Mouse (Mus musculus): ENCODE data around the gene 0610009B22Rik. TPM values are rescaled to one million over a fixed set of nuclear protein-coding genes. Genes with fewer than 3 reads are reported as not detected.

Gene 0610009B22Rik
- polyA plus RNA-seq, 1 experiment from 2014 or later, result 101 TPM

GRCm38 (mm10) chr11:51645293-51645692, 43.4 kb downstream of the 0610009B22Rik start:
- Histone ChIP-seq H3K9ac (no peak overlapping the region), H3K4me3 (no peak overlapping the region), H3K36me3 (0 out of 2 replicates have a peak, but pooled peaks cover 5% of the 10 kb centered on the region), H3K4me1 (peaks cover 32% of the 10 kb centered on the region), H3K27ac (no peak overlapping the region), H3K9me3 (no peaks in the 10 kb centered on the region), H3K27me3 (replicated peaks) (peaks cover 14% of the 10 kb centered on the region), H3K4me2 (replicated peaks) (no peak overlapping the region)
- no peak for ATAC-seq (ENCODE audit: low FRiP score, low read depth)
- 93% methylated on average over 13 of the region's 13 CpGs for WGBS

- peaks cover 21% of the 10 kb centered on the region for H3K4me1 ChIP-seq
- H3K27ac ChIP-seq, result no peak overlapping the region
- WGBS, result 75% methylated on average over 16 of the region's 16 CpGs
These were observed 44.5 kb downstream of the 0610009B22Rik start for GRCm38 (mm10) chr11:51644217-51644616.

GRCm38 (mm10) chr11:51643761-51644160, 44.9 kb downstream of the 0610009B22Rik start:
- H3K4me1 ChIP-seq, result peaks cover 16% of the 10 kb centered on the region
- no peak for ATAC-seq (ENCODE audit: low FRiP score, low read depth)
- H3K36me3 ChIP-seq, result 0 out of 2 replicates have a peak, but pooled peaks cover 5% of the 10 kb centered on the region
- H3K27ac ChIP-seq, result no peak overlapping the region
- H3K27me3 ChIP-seq (replicated peaks), result no peaks in the 10 kb centered on the region
- no peak overlapping the region for H3K4me3 ChIP-seq
- WGBS, result 73% methylated on average over 15 of the region's 15 CpGs
- H3K9ac ChIP-seq, result no peak overlapping the region
- H3K4me2 ChIP-seq (replicated peaks), result no peak overlapping the region; the same call in 1 of the 2 replicates
- H3K9me3 ChIP-seq, result no peaks in the 10 kb centered on the region

More at GRCm38 (mm10) chr11:51644217-51644616, 44.5 kb downstream of the 0610009B22Rik start:
- no peak overlapping the region for H3K4me2 ChIP-seq (replicated peaks)
- H3K4me3 ChIP-seq, result no peak overlapping the region
- H3K9ac ChIP-seq, result no peak overlapping the region
- H3K9me3 ChIP-seq, result no peaks in the 10 kb centered on the region
- ATAC-seq (ENCODE audit: low FRiP score, low read depth), result no peak
- H3K27me3 ChIP-seq (replicated peaks), result peaks cover 3% of the 10 kb centered on the region; the same call in 1 of the 2 replicates
- H3K36me3 ChIP-seq, result 0 out of 2 replicates have a peak, but pooled peaks cover 5% of the 10 kb centered on the region

- no peaks in the 10 kb centered on the region for H3K27me3 ChIP-seq (replicated peaks)
- no peaks in the 10 kb centered on the region for H3K9me3 ChIP-seq
- no peak for ATAC-seq (ENCODE audit: low FRiP score, low read depth)
- no peak overlapping the region for H3K9ac ChIP-seq
- 86% methylated on average over 9 of the region's 9 CpGs for WGBS
- H3K4me3 ChIP-seq, result no peak overlapping the region
- H3K4me2 ChIP-seq (replicated peaks), result no peak overlapping the region
- H3K27ac ChIP-seq, result no peak overlapping the region
- 0 out of 2 replicates have a peak, but pooled peaks cover 5% of the 10 kb centered on the region for H3K36me3 ChIP-seq
- peaks cover 12% of the 10 kb centered on the region for H3K4me1 ChIP-seq
These were observed 45.5 kb downstream of the 0610009B22Rik start for GRCm38 (mm10) chr11:51643202-51643601.

- H3K4me3 ChIP-seq, result no peak overlapping the region
- H3K27ac ChIP-seq, result no peak overlapping the region
- no peak overlapping the region for H3K9ac ChIP-seq
- H3K4me2 ChIP-seq (replicated peaks), result no peak overlapping the region
- H3K27me3 ChIP-seq (replicated peaks), result no peaks in the 10 kb centered on the region
- H3K4me1 ChIP-seq, result peaks cover 11% of the 10 kb centered on the region
- no peaks in the 10 kb centered on the region for H3K9me3 ChIP-seq
- 85% methylated on average over 7 of the region's 7 CpGs for WGBS
- ATAC-seq (ENCODE audit: low FRiP score, low read depth), result no peak
- 0 out of 2 replicates have a peak, but pooled peaks cover 5% of the 10 kb centered on the region for H3K36me3 ChIP-seq
These were observed 47.9 kb downstream of the 0610009B22Rik start for GRCm38 (mm10) chr11:51640748-51641147.

- Histone ChIP-seq H3K4me3 (no peak overlapping the region), H3K9me3 (no peaks in the 10 kb centered on the region), H3K4me2 (replicated peaks) (peak overlapping the region; percentile 34; the same call in 1 of the 2 replicates), H3K27me3 (replicated peaks) (no peaks in the 10 kb centered on the region), H3K4me1 (peaks cover 27% of the 10 kb centered on the region), H3K27ac (no peak overlapping the region), H3K36me3 (0 out of 2 replicates have a peak, but pooled peaks cover 3% of the 10 kb centered on the region), H3K9ac (no peak overlapping the region)
- no peak for ATAC-seq (ENCODE audit: low FRiP score, low read depth)
- 74% methylated on average over 5 of the region's 5 CpGs for WGBS
These were observed 50.2 kb downstream of the 0610009B22Rik start for GRCm38 (mm10) chr11:51638497-51638896.

- peaks cover 27% of the 10 kb centered on the region for H3K4me1 ChIP-seq
- no peak for ATAC-seq (ENCODE audit: low FRiP score, low read depth)
- H3K27ac ChIP-seq, result no peak overlapping the region
- no peaks in the 10 kb centered on the region for H3K36me3 ChIP-seq
- H3K4me3 ChIP-seq, result no peak overlapping the region
- H3K4me2 ChIP-seq (replicated peaks), result peak overlapping the region; percentile 34
- WGBS, result 5% methylated on average over 17 of the region's 17 CpGs
- no peaks in the 10 kb centered on the region for H3K9me3 ChIP-seq
- no peaks in the 10 kb centered on the region for H3K27me3 ChIP-seq (replicated peaks)
- H3K9ac ChIP-seq, result 0 out of 2 replicates have a peak overlapping the region, but pooled peaks have one; percentile 18
These were observed 50.7 kb downstream of the 0610009B22Rik start for GRCm38 (mm10) chr11:51637971-51638414.

GRCm38 (mm10) chr11:51636323-51636684, 52.4 kb downstream of the 0610009B22Rik start:
- peak; percentile 62 for ATAC-seq (ENCODE audit: low FRiP score, low read depth)
- WGBS, result 6% methylated on average over 6 of the region's 6 CpGs
- Histone ChIP-seq H3K36me3 (no peaks in the 10 kb centered on the region), H3K4me1 (peaks cover 34% of the 10 kb centered on the region), H3K4me3 (peak overlapping the region; percentile 73), H3K9ac (peak overlapping the region; percentile 66), H3K4me2 (replicated peaks) (peak overlapping the region; percentile 82), H3K9me3 (no peaks in the 10 kb centered on the region), H3K27me3 (replicated peaks) (no peaks in the 10 kb centered on the region), H3K27ac (0 out of 2 replicates have a peak overlapping the region, but pooled peaks have one; percentile 53)

GRCm38 (mm10) chr11:51635525-51636322, 53.0 kb downstream of the 0610009B22Rik start, which contains the start of gene Rmnd5b:
Rmnd5b (minus strand) TSS chr11:51635896.
- peak within 1 kb of the TSS; percentile 82 for H3K4me2 ChIP-seq (replicated peaks)
- peak; percentile 91 for ATAC-seq (ENCODE audit: low FRiP score, low read depth)
- H3K27ac ChIP-seq, result peak within 1 kb of the TSS; percentile 53
- H3K36me3 ChIP-seq, result no peaks in the 10 kb centered on the region; the same call in 1 of the 2 replicates
- no peaks in the 10 kb centered on the region for H3K27me3 ChIP-seq (replicated peaks)
- peak within 1 kb of the TSS; percentile 73 for H3K4me3 ChIP-seq
- H3K4me1 ChIP-seq, result peaks cover 34% of the 10 kb centered on the region
- H3K9me3 ChIP-seq, result no peaks in the 10 kb centered on the region
- under 1% methylated on average over 61 of the region's 61 CpGs for WGBS
- H3K9ac ChIP-seq, result peak within 1 kb of the TSS; percentile 66

Other genes with a start within 250 kb of the 0610009B22Rik start
- 14.4 and 16.1 TPM in 2 replicates for gene Phykpl, start 104.1 kb downstream of the 0610009B22Rik start, polyA plus RNA-seq (2016; fragmentation: Nextera tagmentation; extraction: Ambion mirVana)
- 734 and 808 TPM in 2 replicates for gene Hnrnpab, start 82.0 kb downstream of the 0610009B22Rik start, polyA plus RNA-seq (2016; fragmentation: Nextera tagmentation; extraction: Ambion mirVana)
- gene Nhp2, start 69.1 kb downstream of the 0610009B22Rik start, polyA plus RNA-seq (2016; fragmentation: Nextera tagmentation; extraction: Ambion mirVana), result 121 and 122 TPM in 2 replicates
- 57.6 and 57.7 TPM in 2 replicates for gene Rmnd5b, start 53.0 kb downstream of the 0610009B22Rik start, polyA plus RNA-seq (2016; fragmentation: Nextera tagmentation; extraction: Ambion mirVana)
- 15.1 and 16.8 TPM in 2 replicates for gene N4bp3, start 38.0 kb downstream of the 0610009B22Rik start, polyA plus RNA-seq (2016; fragmentation: Nextera tagmentation; extraction: Ambion mirVana)
- gene D930048N14Rik, start 37.9 kb downstream of the 0610009B22Rik start, polyA plus RNA-seq (2016; fragmentation: Nextera tagmentation; extraction: Ambion mirVana), result 1.2 and 1.4 TPM in 2 replicates
- gene Sec24a, start 74.8 kb upstream of the 0610009B22Rik start, polyA plus RNA-seq (2016; fragmentation: Nextera tagmentation; extraction: Ambion mirVana), result 14.5 and 15.9 TPM in 2 replicates
- 144 and 146 TPM in 2 replicates for gene Sar1b, start 74.8 kb upstream of the 0610009B22Rik start, polyA plus RNA-seq (2016; fragmentation: Nextera tagmentation; extraction: Ambion mirVana)
- gene Jade2, start 168.8 kb upstream of the 0610009B22Rik start, polyA plus RNA-seq (2016; fragmentation: Nextera tagmentation; extraction: Ambion mirVana), result 0.23 and 0.32 TPM in 2 replicates

Measured in neural tube, embryonic 12.5 days (tissue).